Mouse (Mus musculus) ES-E14 (cell line): ENCODE measurements around the gene Pakap. TPM values are rescaled to one million over a fixed set of nuclear protein-coding genes. Genes with fewer than 3 reads are reported as not detected.

ENCODE experiments used
- DNase-seq: peaks from one replicate; pipeline ENCODE4 v3.0.0-alpha.2; 2013; ENCODE audit warnings: low read depth, low spot score
- H3K27ac ChIP-seq: 2 replicates; pipeline ENCODE4 v1.5.1; 2012; ENCODE audit warnings: low read depth, mild to moderate bottlenecking, low read length, moderate library complexity, mixed read lengths; ENCODE audit not compliant: poor library complexity, insufficient read depth, severe bottlenecking
- H3K36me3 ChIP-seq: 2 replicates; pipeline ENCODE4 v1.6.1; 2012; ENCODE audit warnings: mild to moderate bottlenecking, low read length, moderate library complexity, mixed read lengths; ENCODE audit not compliant: control insufficient read depth, poor library complexity, insufficient read depth, severe bottlenecking
- H3K4me1 ChIP-seq, 2 experiments: fragments of 150-350 bp in 1 of 2; sonication (generic) in 1 of 2; 2 replicates each; pipeline ENCODE4 v1.6.1; 2012; ENCODE audit warnings: low read length in 2 of 2, mild to moderate bottlenecking in 1 of 2, mixed read lengths in 1 of 2; ENCODE audit not compliant: control insufficient read depth in 2 of 2, insufficient read depth in 2 of 2, poor library complexity in 1 of 2
- H3K4me3 ChIP-seq, 2 experiments: fragments of 150-350 bp in 1 of 2; sonication (generic) in 1 of 2; 2 replicates each; pipeline ENCODE4 v1.5.1; 2012; ENCODE audit warnings: low read length in 2 of 2, low read depth in 1 of 2, mild to moderate bottlenecking in 1 of 2, mixed read lengths in 1 of 2; ENCODE audit not compliant: insufficient read depth in 1 of 2, poor library complexity in 1 of 2, severe bottlenecking in 1 of 2
- H3K9ac ChIP-seq: 2 replicates; pipeline ENCODE4 v1.6.1; 2012; ENCODE audit warnings: low read depth, mild to moderate bottlenecking, low read length, mixed read lengths; ENCODE audit not compliant: poor library complexity, insufficient read depth, severe bottlenecking
- H3K9me3 ChIP-seq: fragments of 150-350 bp; sonication (generic); 2 replicates; pipeline ENCODE4 v1.6.1; 2012; ENCODE audit warnings: low read depth, mild to moderate bottlenecking, low read length; ENCODE audit not compliant: control insufficient read depth, insufficient read depth
- CHD2 ChIP-seq: IDR thresholded peaks from 2 replicates; pipeline ENCODE4 v1.6.1; 2014; ENCODE audit warnings: mild to moderate bottlenecking, low read depth, low read length, inconsistent platforms
- HCFC1 ChIP-seq: IDR thresholded peaks from 2 replicates; pipeline ENCODE4 v1.6.1; 2012; ENCODE audit warnings: low read length, inconsistent platforms, borderline replicate concordance; ENCODE audit not compliant: insufficient read depth
- MAFK ChIP-seq: IDR thresholded peaks from 2 replicates; pipeline ENCODE4 v1.6.1; 2014; ENCODE audit warnings: mild to moderate bottlenecking, low read depth, low read length, inconsistent platforms; ENCODE audit not compliant: insufficient read depth
- ZC3H11A ChIP-seq: IDR thresholded peaks from 2 replicates; pipeline ENCODE4 v1.6.1; 2012; ENCODE audit warnings: low read depth, mild to moderate bottlenecking, inconsistent platforms, low read length, borderline replicate concordance
- ZNF384 ChIP-seq: IDR thresholded peaks from 2 replicates; pipeline ENCODE4 v1.6.1; 2012; ENCODE audit warnings: low read depth, low read length, inconsistent platforms
- in situ Hi-C, 2 experiments: fragments of 600-800 bp; cut with MboI; formaldehyde crosslinking; loops; one replicate each; pipeline ENCODE4 v1.15.1; 2025; ENCODE audit warnings: low sequenced_read_pairs in 2 of 2, inconsistent platforms in 1 of 2; ENCODE audit not compliant: unreplicated experiment in 2 of 2
- total RNA-seq: library from RNA; depleted of rRNA; stranded (reverse); fragments of 300-350 nt; gene quantifications from 2 replicates; pipeline ENCODE4 v1.2.3, GENCODE M21; 2012

Pakap gene
- total RNA-seq, 1 experiment = 5.8 TPM

DNA sequence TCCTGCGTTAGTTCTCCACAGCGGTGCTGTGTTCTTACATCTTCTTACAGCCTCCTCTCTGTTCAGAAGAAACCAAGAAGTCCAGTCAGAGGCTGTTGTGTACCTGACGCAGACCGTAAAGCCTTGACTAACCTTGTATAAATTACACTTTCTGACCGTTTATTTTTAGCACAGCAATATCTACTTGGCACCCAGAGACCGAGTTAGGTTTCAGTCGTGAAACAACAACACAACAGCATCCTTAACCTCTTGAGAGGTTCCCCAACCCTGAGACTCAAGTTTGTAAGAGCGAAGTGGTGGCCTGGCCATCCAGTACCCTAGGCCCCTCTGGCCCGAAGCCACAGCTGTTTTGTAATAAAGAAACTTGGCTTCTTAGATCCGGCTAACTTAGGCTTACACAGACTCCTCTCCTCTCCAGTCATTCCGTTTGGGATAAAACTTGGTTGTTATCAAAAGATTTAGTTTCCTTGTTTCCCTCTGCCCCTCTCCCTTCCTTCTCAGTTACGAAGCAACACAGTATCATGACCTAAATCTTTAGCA lies 116.8 kb downstream of the Pakap start:
- in situ Hi-C loops = no loop called here
- no peak for DNase-seq
- no peak overlapping the region for H3K9ac ChIP-seq
- no peaks in the 10 kb centered on the region for H3K9me3 ChIP-seq
- H3K4me1 ChIP-seq = peaks cover 23 to 29% of the 10 kb centered on the region in 2 experiments
- no peak overlapping the region for H3K4me3 ChIP-seq
- no peaks in the 10 kb centered on the region for H3K36me3 ChIP-seq
- H3K27ac ChIP-seq = no peak overlapping the region
- no peak for TF ChIP-seq MAFK
- TF ChIP-seq HCFC1 = no peak
- no peak for TF ChIP-seq ZNF384
- TF ChIP-seq ZC3H11A = no peak

DNA sequence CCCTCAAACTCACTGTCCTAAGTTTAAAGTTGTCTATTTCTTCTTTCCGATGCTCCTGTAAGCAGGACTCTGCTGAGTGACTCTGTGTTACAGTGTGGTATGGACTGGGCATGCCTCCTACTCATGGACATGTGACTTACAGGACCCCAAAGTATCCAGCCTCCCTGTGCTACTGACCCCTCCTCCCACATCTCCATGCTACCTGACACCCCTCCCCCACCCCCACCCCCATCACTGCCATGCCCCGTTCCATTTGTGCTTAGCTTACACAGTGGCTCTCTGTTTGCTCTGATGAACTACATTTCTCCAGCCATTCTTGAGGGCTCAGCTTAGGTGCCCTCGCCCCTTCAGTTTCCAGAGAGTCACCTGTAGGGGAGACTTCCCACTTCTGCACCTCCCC lies 118.8 kb downstream of the Pakap start:
- Histone ChIP-seq H3K9me3 (no peaks in the 10 kb centered on the region), H3K27ac (peak overlapping the region; percentile 45; the same call in 1 of the 2 replicates), H3K9ac (no peak overlapping the region; the same call in 1 of the 2 replicates), H3K4me3 (no peak overlapping the region; a peak in 1 of 4 replicates), H3K36me3 (no peaks in the 10 kb centered on the region), H3K4me1 (peaks cover 27 to 37% of the 10 kb centered on the region in 2 experiments)
- in situ Hi-C loops = no loop called here
- DNase-seq = no peak
- TF ChIP-seq ZNF384 = no peak

DNA sequence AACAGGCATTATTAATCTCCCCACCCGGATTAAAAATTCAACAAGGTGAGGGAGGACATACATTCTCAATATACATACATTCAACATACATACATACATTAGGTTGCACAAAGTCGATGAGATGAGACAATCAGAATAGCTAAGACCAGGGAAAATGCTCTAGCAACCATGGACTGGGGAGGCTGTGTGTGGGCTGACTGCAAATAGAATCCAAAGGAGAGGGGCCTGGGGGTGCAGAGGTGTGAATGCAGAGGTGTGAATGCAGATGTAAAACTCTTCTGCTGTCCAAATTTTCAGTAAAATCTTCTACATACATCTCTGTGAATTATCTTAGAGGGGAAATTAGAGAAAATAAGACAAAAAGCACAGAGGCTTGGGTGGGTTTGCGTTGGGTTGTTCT lies 119.6 kb downstream of the Pakap start:
- Histone ChIP-seq H3K4me1 (peaks cover 27 to 38% of the 10 kb centered on the region in 2 experiments), H3K27ac (no peak overlapping the region; the same call in 1 of the 2 replicates), H3K4me3 (no peak overlapping the region), H3K9ac (no peak overlapping the region), H3K9me3 (no peaks in the 10 kb centered on the region), H3K36me3 (no peaks in the 10 kb centered on the region)
- in situ Hi-C loops = no loop called here
- TF ChIP-seq MAFK = no peak
- TF ChIP-seq HCFC1 = no peak
- TF ChIP-seq CHD2 = no peak
- no peak for TF ChIP-seq ZC3H11A
- no peak for TF ChIP-seq ZNF384
- DNase-seq = no peak

DNA sequence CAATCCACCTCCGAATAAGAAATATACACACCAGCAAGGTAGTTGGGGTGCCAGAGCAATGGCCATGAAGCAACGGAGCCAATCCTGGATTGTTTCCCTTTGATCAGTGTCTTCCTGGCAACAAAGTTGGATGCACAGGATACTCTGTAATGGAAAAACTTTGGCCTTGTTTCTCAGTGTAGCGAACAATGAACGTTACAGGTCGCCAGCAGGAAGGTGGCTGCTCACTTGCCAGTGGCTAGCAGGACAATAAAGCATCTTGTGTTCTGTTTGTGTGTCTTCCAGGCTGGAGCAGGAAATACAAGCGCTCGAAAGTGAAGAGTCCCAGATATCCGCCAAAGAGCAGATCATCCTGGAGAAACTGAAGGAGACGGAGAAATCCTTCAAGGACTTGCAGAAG lies 120.2 kb downstream of the Pakap start:
- H3K36me3 ChIP-seq = no peaks in the 10 kb centered on the region
- H3K9ac ChIP-seq = no peak overlapping the region
- H3K27ac ChIP-seq = peak overlapping the region; percentile 70; the same call in 1 of the 2 replicates
- TF ChIP-seq ZNF384 (no peak), ZC3H11A (no peak), MAFK (no peak), HCFC1 (no peak), CHD2 (no peak)
- H3K4me1 ChIP-seq = peaks cover 27 to 36% of the 10 kb centered on the region in 2 experiments
- no peak for DNase-seq
- in situ Hi-C loops = no loop called here
- H3K4me3 ChIP-seq = no peak overlapping the region
- H3K9me3 ChIP-seq = no peaks in the 10 kb centered on the region

DNA sequence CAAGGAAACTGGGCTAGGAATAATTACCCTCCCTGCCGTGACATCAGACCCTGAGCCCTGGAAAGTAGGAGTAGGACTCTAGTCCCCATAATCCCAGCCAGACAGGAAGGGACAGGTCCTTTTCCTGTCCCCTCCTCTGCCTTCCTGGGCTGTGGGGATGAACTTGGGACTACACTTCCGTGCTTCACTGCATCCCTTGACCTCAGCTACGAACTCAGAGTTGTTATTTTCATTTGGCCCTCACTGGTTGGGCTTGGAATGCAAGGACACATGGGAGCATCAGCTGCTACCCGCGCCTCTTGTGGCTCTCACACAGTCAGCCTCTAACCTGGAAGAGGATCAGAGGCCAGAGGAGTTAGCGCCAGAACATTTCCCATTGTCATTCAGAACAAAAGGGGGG lies 122.0 kb downstream of the Pakap start:
- H3K27ac ChIP-seq = peak overlapping the region; percentile 81
- no peaks in the 10 kb centered on the region for H3K36me3 ChIP-seq
- in situ Hi-C loops = no loop called here

More for the DNA sequence above, 122.0 kb downstream of the Pakap start:
- H3K9me3 ChIP-seq = no peaks in the 10 kb centered on the region
- H3K4me3 ChIP-seq = 0 out of 4 replicates have a peak overlapping the region, but pooled peaks of 1 of the 2 experiments have one; percentile 6
- no peak overlapping the region; the same call in 1 of the 2 replicates for H3K9ac ChIP-seq
- peaks cover 27 to 45% of the 10 kb centered on the region in 2 experiments for H3K4me1 ChIP-seq
- TF ChIP-seq CHD2 = no peak
- no peak for TF ChIP-seq HCFC1
- no peak for TF ChIP-seq MAFK
- TF ChIP-seq ZNF384 = no peak
- no peak for TF ChIP-seq ZC3H11A
- DNase-seq = no peak
